Comparison of ENCODE assay signal across 8 mouse cellular contexts in the genomic region with DNA sequence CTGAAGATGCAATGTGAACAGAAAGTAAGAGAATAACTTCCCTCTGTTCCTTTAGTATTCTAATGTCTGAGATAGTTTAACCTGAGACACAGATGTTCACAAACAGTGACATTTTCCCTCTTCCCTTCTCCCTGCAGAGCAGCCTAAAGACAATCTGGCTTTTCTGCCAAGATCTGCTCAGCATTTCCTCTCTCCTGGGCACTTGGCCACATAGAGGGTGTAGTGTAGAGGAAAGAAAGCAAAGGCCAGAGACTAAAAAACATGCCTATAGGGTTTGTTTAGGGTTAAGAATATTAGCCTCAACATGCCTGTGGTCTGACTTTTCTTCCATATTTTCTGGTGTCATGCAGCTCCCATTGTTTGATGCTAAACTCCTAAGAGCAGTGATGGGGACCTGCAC. TPM values are rescaled to one million over a fixed set of nuclear protein-coding genes. Genes with fewer than 3 reads are reported as not detected.
DNase-seq lines count a peak whose midpoint lies in the region; ATAC-seq and TF ChIP-seq lines count a peak whose summit lies in the region.
"Not testable (repeated sequence)": the region's sequence is repeated elsewhere in the genome, so short reads cannot be mapped to it uniquely, and the experiment has no call there.
"Had no signal": no experiment of that assay in that cellular context is flagged by ENCODE, and none has a peak within 500 bp of the region (broad histone marks: within the 10 kb centered on the region; RNA-seq: fewer than 3 reads in every experiment).

No protein-coding gene starts in this region.

- not testable (repeated sequence) for TF ChIP-seq CTCF in cerebellum, adult 2 months (IDR thresholded peaks at IDR 0.05; ENCODE audit: borderline replicate concordance, insufficient read depth, low read depth, low read length)

- ATAC-seq in cerebellum, adult (ENCODE audit: insufficient number of reproducible peaks, low FRiP score, low TSS enrichment): peak; percentile 91
- ATAC-seq in frontal cortex, adult (ENCODE audit: low TSS enrichment): 0 out of 2 replicates have a peak, but pooled peaks have one; percentile 67

- not testable (repeated sequence) for H3K4me3 ChIP-seq in cerebellum, adult 2 months (replicated peaks; ENCODE audit: insufficient read depth, low read depth, low read length)

- H3K27me3 ChIP-seq in cerebellum, adult 2 months (ENCODE audit: control insufficient read depth, insufficient read depth, low read length): not testable (repeated sequence)

- DNase-seq in cerebellum, adult 11-12 months: peak; percentile 77
- peak; percentile 71 to 87 for DNase-seq in cerebellum, adult 2 months
- DNase-seq in cerebellum, adult 9-10 months: peak; percentile 85
- peak; percentile 34 to 53 for DNase-seq in cerebellum, postnatal 14 days
- DNase-seq in cerebellum, postnatal 36 days: peak; percentile 52 to 64

- not testable (repeated sequence) for TF ChIP-seq POLR2A in cerebellum, adult 2 months (IDR thresholded peaks at IDR 0.05; ENCODE audit: borderline replicate concordance, insufficient read depth, low read length)

- not testable (repeated sequence) for H3K4me1 ChIP-seq in cerebellum, adult 2 months (ENCODE audit: control insufficient read depth, insufficient read depth, low read length)

- not testable (repeated sequence) for H3K27ac ChIP-seq in cerebellum, adult 2 months (ENCODE audit: insufficient read depth, low read length)

RNA-seq across cellular contexts. Expression of gene Armh4, which starts 21.9 kb away (rescaled TPM):
- polyA plus RNA-seq in cerebellum, adult 2 months (2012; rRNA removed): 55.0 and 56.9 TPM in 2 replicates
- polyA plus RNA-seq: C2C12 had no signal
